Mouse (Mus musculus): ENCODE results near the gene Cbx2. TPM values are rescaled to one million over a fixed set of nuclear protein-coding genes. Genes with fewer than 3 reads are reported as not detected.

Cbx2 gene
- polyA plus RNA-seq, 1 experiment from 2014 or later, result 9.8 TPM

GRCm38 (mm10) chr11:119051426-119051825 is 28.7 kb downstream of the Cbx2 start:
- Histone ChIP-seq H3K4me1 (ENCODE audit: control insufficient read depth in 2 of 2, insufficient read depth in 2 of 2, low read length in 2 of 2) (peaks cover 28 to 46% of the 10 kb centered on the region in 2 experiments), H3K4me3 (ENCODE audit: control insufficient read depth in 1 of 2, insufficient read depth in 1 of 2, low read depth in 1 of 2, low read length in 2 of 2) (no peak overlapping the region), H3K9me3 (ENCODE audit: control insufficient read depth, low read length) (no peaks in the 10 kb centered on the region), H3K27me3 (ENCODE audit: control insufficient read depth, insufficient read depth, low read length) (peaks cover 82% of the 10 kb centered on the region), H3K36me3 (ENCODE audit: control insufficient read depth, insufficient read depth, low read length) (no peaks in the 10 kb centered on the region), H3K9ac (ENCODE audit: low read length) (no peak overlapping the region), H3K4me2 (ENCODE audit: low read length) (no peak overlapping the region), H3K27ac (replicated peaks in 1 of 2; ENCODE audit: control insufficient read depth in 1 of 2, insufficient read depth in 1 of 2, low read depth in 2 of 2, low read length in 2 of 2) (no peak overlapping the region)
- no peak for ATAC-seq (ENCODE audit: insufficient number of reproducible peaks, insufficient read depth, low FRiP score, low read depth)

GRCm38 (mm10) chr11:119051927-119052660 is 29.3 kb downstream of the Cbx2 start:
- peaks cover 23 to 40% of the 10 kb centered on the region in 2 experiments for H3K4me1 ChIP-seq (ENCODE audit: control insufficient read depth in 2 of 2, insufficient read depth in 2 of 2, low read length in 2 of 2)
- H3K9ac ChIP-seq (ENCODE audit: low read length), result 0 out of 2 replicates have a peak overlapping the region, but pooled peaks have one; percentile 74
- no peak overlapping the region for H3K4me3 ChIP-seq (ENCODE audit: control insufficient read depth in 1 of 2, insufficient read depth in 1 of 2, low read depth in 1 of 2, low read length in 2 of 2)
- 0 out of 4 replicates have a peak overlapping the region, but pooled peaks of 1 of the 2 experiments have one; percentile 85 for H3K27ac ChIP-seq (replicated peaks in 1 of 2; ENCODE audit: control insufficient read depth in 1 of 2, insufficient read depth in 1 of 2, low read depth in 2 of 2, low read length in 2 of 2)
- no peaks in the 10 kb centered on the region for H3K36me3 ChIP-seq (ENCODE audit: control insufficient read depth, insufficient read depth, low read length)
- no peak for ATAC-seq (ENCODE audit: insufficient number of reproducible peaks, insufficient read depth, low FRiP score, low read depth)
- H3K4me2 ChIP-seq (ENCODE audit: low read length), result peak overlapping the region; percentile 97; the same call in 1 of the 2 replicates
- no peaks in the 10 kb centered on the region for H3K9me3 ChIP-seq (ENCODE audit: control insufficient read depth, low read length)
- H3K27me3 ChIP-seq (ENCODE audit: control insufficient read depth, insufficient read depth, low read length), result peaks cover 75% of the 10 kb centered on the region
- 3% methylated on average over 15 of the region's 15 CpGs for WGBS

GRCm38 (mm10) chr11:119052661-119053256 is 30.0 kb downstream of the Cbx2 start:
- peak; percentile 31; the same call in 1 of the 2 replicates for ATAC-seq (ENCODE audit: insufficient number of reproducible peaks, insufficient read depth, low FRiP score, low read depth)
- Histone ChIP-seq H3K9me3 (ENCODE audit: control insufficient read depth, low read length) (no peaks in the 10 kb centered on the region), H3K36me3 (ENCODE audit: control insufficient read depth, insufficient read depth, low read length) (no peaks in the 10 kb centered on the region), H3K4me3 (ENCODE audit: control insufficient read depth in 1 of 2, insufficient read depth in 1 of 2, low read depth in 1 of 2, low read length in 2 of 2) (peak overlapping the region; percentile 26 to 39), H3K4me1 (ENCODE audit: control insufficient read depth in 2 of 2, insufficient read depth in 2 of 2, low read length in 2 of 2) (peaks cover 25 to 39% of the 10 kb centered on the region in 2 experiments), H3K4me2 (ENCODE audit: low read length) (peak overlapping the region; percentile 97), H3K9ac (ENCODE audit: low read length) (peak overlapping the region; percentile 74), H3K27me3 (ENCODE audit: control insufficient read depth, insufficient read depth, low read length) (peaks cover 75% of the 10 kb centered on the region), H3K27ac (replicated peaks in 1 of 2; ENCODE audit: control insufficient read depth in 1 of 2, insufficient read depth in 1 of 2, low read depth in 2 of 2, low read length in 2 of 2) (peak overlapping the region; percentile 32 to 85)
- WGBS, result 2% methylated on average over 13 of the region's 13 CpGs

- Histone ChIP-seq H3K9ac (ENCODE audit: low read length) (peak overlapping the region; percentile 74), H3K27ac (replicated peaks in 1 of 2; ENCODE audit: control insufficient read depth in 1 of 2, insufficient read depth in 1 of 2, low read depth in 2 of 2, low read length in 2 of 2) (peak overlapping the region; percentile 32 to 85), H3K4me3 (ENCODE audit: control insufficient read depth in 1 of 2, insufficient read depth in 1 of 2, low read depth in 1 of 2, low read length in 2 of 2) (peak overlapping the region; percentile 26 to 39), H3K27me3 (ENCODE audit: control insufficient read depth, insufficient read depth, low read length) (peaks cover 75% of the 10 kb centered on the region), H3K4me1 (ENCODE audit: control insufficient read depth in 2 of 2, insufficient read depth in 2 of 2, low read length in 2 of 2) (peaks cover 28 to 40% of the 10 kb centered on the region in 2 experiments), H3K9me3 (ENCODE audit: control insufficient read depth, low read length) (no peaks in the 10 kb centered on the region), H3K36me3 (ENCODE audit: control insufficient read depth, insufficient read depth, low read length) (no peaks in the 10 kb centered on the region), H3K4me2 (ENCODE audit: low read length) (peak overlapping the region; percentile 97)
- WGBS, result under 1% methylated on average over 39 of the region's 42 CpGs
- peak; percentile 89 for ATAC-seq (ENCODE audit: insufficient number of reproducible peaks, insufficient read depth, low FRiP score, low read depth)
Observed at GRCm38 (mm10) chr11:119053257-119053670, 30.5 kb downstream of the Cbx2 start.

- peak overlapping the region; percentile 63 for H3K9ac ChIP-seq (ENCODE audit: low read length)
- peak overlapping the region; percentile 97 for H3K4me2 ChIP-seq (ENCODE audit: low read length)
- no peaks in the 10 kb centered on the region for H3K36me3 ChIP-seq (ENCODE audit: control insufficient read depth, insufficient read depth, low read length)
- no peaks in the 10 kb centered on the region for H3K9me3 ChIP-seq (ENCODE audit: control insufficient read depth, low read length)
- H3K4me1 ChIP-seq (ENCODE audit: control insufficient read depth in 2 of 2, insufficient read depth in 2 of 2, low read length in 2 of 2), result peaks cover 34 to 46% of the 10 kb centered on the region in 2 experiments
- H3K27ac ChIP-seq (replicated peaks in 1 of 2; ENCODE audit: control insufficient read depth in 1 of 2, insufficient read depth in 1 of 2, low read depth in 2 of 2, low read length in 2 of 2), result no peak overlapping the region
- H3K4me3 ChIP-seq (ENCODE audit: control insufficient read depth in 1 of 2, insufficient read depth in 1 of 2, low read depth in 1 of 2, low read length in 2 of 2), result peak overlapping the region; percentile 26 to 39
- H3K27me3 ChIP-seq (ENCODE audit: control insufficient read depth, insufficient read depth, low read length), result peaks cover 75% of the 10 kb centered on the region
- ATAC-seq (ENCODE audit: insufficient number of reproducible peaks, insufficient read depth, low FRiP score, low read depth), result no peak
- 1% methylated on average over 34 of the region's 35 CpGs for whole genome bisulfite sequencing
Observed at GRCm38 (mm10) chr11:119053738-119054350, 31.1 kb downstream of the Cbx2 start.

GRCm38 (mm10) chr11:119054351-119055345 is 31.9 kb downstream of the Cbx2 start:
- Histone ChIP-seq H3K9ac (ENCODE audit: low read length) (peak overlapping the region; percentile 63), H3K27ac (replicated peaks in 1 of 2; ENCODE audit: control insufficient read depth in 1 of 2, insufficient read depth in 1 of 2, low read depth in 2 of 2, low read length in 2 of 2) (no peak overlapping the region), H3K4me3 (ENCODE audit: control insufficient read depth in 1 of 2, insufficient read depth in 1 of 2, low read depth in 1 of 2, low read length in 2 of 2) (peak overlapping the region; percentile 5 to 66; a peak in 3 of 4 replicates), H3K36me3 (ENCODE audit: control insufficient read depth, insufficient read depth, low read length) (no peaks in the 10 kb centered on the region), H3K27me3 (ENCODE audit: control insufficient read depth, insufficient read depth, low read length) (peaks cover 75% of the 10 kb centered on the region), H3K4me1 (ENCODE audit: control insufficient read depth in 2 of 2, insufficient read depth in 2 of 2, low read length in 2 of 2) (peaks cover 35 to 48% of the 10 kb centered on the region in 2 experiments), H3K4me2 (ENCODE audit: low read length) (peak overlapping the region; percentile 97), H3K9me3 (ENCODE audit: control insufficient read depth, low read length) (no peaks in the 10 kb centered on the region)
- 4% methylated on average over 47 of the region's 47 CpGs for WGBS
- ATAC-seq (ENCODE audit: insufficient number of reproducible peaks, insufficient read depth, low FRiP score, low read depth), result no peak

All from heart, embryonic 14.5 days (tissue).